Mouse (Mus musculus) c-Kit-positive CD71-positive TER-119-negative erythroid progenitor cells, embryonic 14.5 days (primary cell): ENCODE results near the gene Ypel4.

ENCODE experiments used
- DNase-seq: peaks from one replicate; pipeline ENCODE4 v3.0.0-alpha.2; 2013; ENCODE audit warnings: low read depth

The Ypel4 gene

GRCm38 (mm10) chr2:84733579-84734300, at the start of gene Ypel4:
Gene Ypel4 (plus strand): TSS chr2:84734058.
- DNase-seq, result no peak

- no peak for DNase-seq
Measured at GRCm38 (mm10) chr2:84688080-84688844, 45.6 kb upstream of the Ypel4 start.

GRCm38 (mm10) chr2:84690050-84690449, 43.8 kb upstream of the Ypel4 start:
- DNase-seq, result no peak

GRCm38 (mm10) chr2:84695007-84695695, 38.7 kb upstream of the Ypel4 start:
- no peak for DNase-seq

GRCm38 (mm10) chr2:84703497-84703896, 30.4 kb upstream of the Ypel4 start:
- no peak for DNase-seq

- no peak for DNase-seq
Measured at GRCm38 (mm10) chr2:84704329-84704728, 29.5 kb upstream of the Ypel4 start.

- no peak for DNase-seq
Measured at GRCm38 (mm10) chr2:84705295-84705694, 28.6 kb upstream of the Ypel4 start.

GRCm38 (mm10) chr2:84707523-84707922, 26.3 kb upstream of the Ypel4 start:
- no peak for DNase-seq

- no peak for DNase-seq
Measured at GRCm38 (mm10) chr2:84711898-84712297, 22.0 kb upstream of the Ypel4 start.

- no peak for DNase-seq
Measured at GRCm38 (mm10) chr2:84714422-84714810, 19.4 kb upstream of the Ypel4 start.

GRCm38 (mm10) chr2:84714811-84715561, 18.9 kb upstream of the Ypel4 start, which contains the start of gene Zdhhc5:
Gene Zdhhc5 (minus strand): TSS chr2:84715180.
- DNase-seq, result peak; percentile 96

- DNase-seq, result peak; percentile 90
Measured at GRCm38 (mm10) chr2:84715562-84716361, 18.1 kb upstream of the Ypel4 start.

- DNase-seq, result no peak
Measured at GRCm38 (mm10) chr2:84716423-84717355, 17.2 kb upstream of the Ypel4 start.

GRCm38 (mm10) chr2:84717357-84717756, 16.5 kb upstream of the Ypel4 start:
- no peak for DNase-seq

- no peak for DNase-seq
Measured at GRCm38 (mm10) chr2:84720718-84721117, 13.1 kb upstream of the Ypel4 start.

GRCm38 (mm10) chr2:84721182-84721581, 12.7 kb upstream of the Ypel4 start:
- DNase-seq, result no peak

GRCm38 (mm10) chr2:84723856-84724255, 10.0 kb upstream of the Ypel4 start:
- no peak for DNase-seq

- no peak for DNase-seq
Measured at GRCm38 (mm10) chr2:84725770-84726169, 8.1 kb upstream of the Ypel4 start.

- no peak for DNase-seq
Measured at GRCm38 (mm10) chr2:84726716-84727115, 7.1 kb upstream of the Ypel4 start.
